Mouse (Mus musculus) liver, embryonic 16.5 days (tissue): Measurements from ENCODE around the gene Tmem131l. TPM values are rescaled to one million over a fixed set of nuclear protein-coding genes. Genes with fewer than 3 reads are reported as not detected.

Source experiments
- ATAC-seq: fragments of 200-750 bp; cut with Nextera tagmentation; 2 replicates; pipeline ENCODE4 v1.8.0; 2017; ENCODE audit warnings: low read depth, mild to moderate bottlenecking, moderate number of reproducible peaks, moderate library complexity
- H3K27ac ChIP-seq: fragments of 300-500 bp; sonication (generic); 2 replicates; pipeline ENCODE4 v1.5.1; 2014; ENCODE audit warnings: mild to moderate bottlenecking, low read length
- H3K27me3 ChIP-seq: fragments of 300-500 bp; sonication (generic); 2 replicates; pipeline ENCODE4 v1.6.1; 2014; ENCODE audit warnings: low read depth, low read length, mixed read lengths; ENCODE audit not compliant: control insufficient read depth, insufficient read depth
- H3K36me3 ChIP-seq: fragments of 300-500 bp; sonication (generic); 2 replicates; pipeline ENCODE4 v1.6.1; 2014; ENCODE audit warnings: mild to moderate bottlenecking; ENCODE audit not compliant: control insufficient read depth, insufficient read depth
- H3K4me1 ChIP-seq: fragments of 300-500 bp; sonication (generic); 2 replicates; pipeline ENCODE4 v1.6.1; 2014; ENCODE audit warnings: low read depth, low read length, mixed read lengths; ENCODE audit not compliant: control insufficient read depth
- H3K4me2 ChIP-seq: fragments of 300-500 bp; sonication (generic); 2 replicates; pipeline ENCODE4 v1.6.1; 2014; ENCODE audit warnings: low read depth, low read length, mixed read lengths
- H3K4me3 ChIP-seq: fragments of 300-500 bp; sonication (generic); 2 replicates; pipeline ENCODE4 v1.5.1; 2014; ENCODE audit warnings: low read depth, mild to moderate bottlenecking, low read length
- H3K9ac ChIP-seq: fragments of 300-500 bp; sonication (generic); 2 replicates; pipeline ENCODE4 v1.6.1; 2014; ENCODE audit warnings: low read depth, low read length
- H3K9me3 ChIP-seq: fragments of 300-500 bp; sonication (generic); replicated peaks from 2 replicates; pipeline ENCODE4 v1.6.1; 2016; ENCODE audit warnings: low read length; ENCODE audit not compliant: control insufficient read depth
- WGBS: fragments of 180-500 bp; shearing (Covaris S2); extraction: QIAGEN DNeasy Blood & Tissue Kit; methylation state at CpG from one replicate; pipeline ENCODE4 v1.1.7; 2014; ENCODE audit not compliant: insufficient replicate concordance; 5-methylcytosine and 5-hydroxymethylcytosine counted together
- polyA plus RNA-seq: library from polyadenylated mRNA; unstranded; fragments of >200 nt; fragmentation: Nextera tagmentation; extraction: Ambion mirVana; gene quantifications from 2 replicates; pipeline ENCODE4 v1.2.1, GENCODE M21; 2015

Gene Tmem131l
- polyA plus RNA-seq, 1 experiment from 2014 or later = 29.8 TPM

- no peaks in the 10 kb centered on the region for H3K4me1 ChIP-seq
- no peaks in the 10 kb centered on the region for H3K9me3 ChIP-seq
- H3K4me3 ChIP-seq = no peak overlapping the region
- no peak overlapping the region for H3K4me2 ChIP-seq
- no peaks in the 10 kb centered on the region for H3K27me3 ChIP-seq
- H3K27ac ChIP-seq = no peak overlapping the region
- no peak overlapping the region for H3K9ac ChIP-seq
- H3K36me3 ChIP-seq = no peaks in the 10 kb centered on the region
- ATAC-seq = no peak
- WGBS = 50% methylated on average over 4 of the region's 4 CpGs
These were observed 35.5 kb upstream of the Tmem131l start for GRCm38 (mm10) chr3:84075516-84075915.

GRCm38 (mm10) chr3:84074777-84075176 lies 34.8 kb upstream of the Tmem131l start:
- no peak overlapping the region for H3K4me2 ChIP-seq
- no peaks in the 10 kb centered on the region for H3K9me3 ChIP-seq
- no peaks in the 10 kb centered on the region for H3K36me3 ChIP-seq
- 52% methylated on average over 2 of the region's 2 CpGs for WGBS
- no peaks in the 10 kb centered on the region for H3K27me3 ChIP-seq
- H3K4me1 ChIP-seq = no peaks in the 10 kb centered on the region
- no peak for ATAC-seq
- no peak overlapping the region for H3K4me3 ChIP-seq
- H3K9ac ChIP-seq = no peak overlapping the region
- no peak overlapping the region for H3K27ac ChIP-seq

GRCm38 (mm10) chr3:84071641-84072040 lies 31.7 kb upstream of the Tmem131l start:
- Histone ChIP-seq H3K4me2 (no peak overlapping the region), H3K36me3 (no peaks in the 10 kb centered on the region), H3K9ac (no peak overlapping the region), H3K4me1 (no peaks in the 10 kb centered on the region), H3K27me3 (no peaks in the 10 kb centered on the region), H3K4me3 (no peak overlapping the region), H3K27ac (no peak overlapping the region), H3K9me3 (no peaks in the 10 kb centered on the region)
- 6% methylated on average over 2 of the region's 2 CpGs for WGBS
- no peak for ATAC-seq

GRCm38 (mm10) chr3:84070811-84071210 lies 30.8 kb upstream of the Tmem131l start:
- Histone ChIP-seq H3K9me3 (no peaks in the 10 kb centered on the region), H3K36me3 (no peaks in the 10 kb centered on the region), H3K4me2 (no peak overlapping the region), H3K27me3 (no peaks in the 10 kb centered on the region), H3K27ac (no peak overlapping the region), H3K9ac (no peak overlapping the region), H3K4me3 (no peak overlapping the region), H3K4me1 (no peaks in the 10 kb centered on the region)
- ATAC-seq = no peak
- WGBS = 65% methylated on average over 8 of the region's 8 CpGs

GRCm38 (mm10) chr3:84068831-84069709 lies 29.1 kb upstream of the Tmem131l start:
- H3K27ac ChIP-seq = no peak overlapping the region
- 34% methylated on average over 13 of the region's 13 CpGs for WGBS

GRCm38 (mm10) chr3:84065825-84066224 lies 25.9 kb upstream of the Tmem131l start:
- Histone ChIP-seq H3K4me3 (no peak overlapping the region), H3K27me3 (no peaks in the 10 kb centered on the region), H3K4me1 (no peaks in the 10 kb centered on the region), H3K36me3 (no peaks in the 10 kb centered on the region), H3K9me3 (no peaks in the 10 kb centered on the region), H3K9ac (no peak overlapping the region), H3K27ac (no peak overlapping the region), H3K4me2 (no peak overlapping the region)
- no peak for ATAC-seq
- 47% methylated on average over 4 of the region's 4 CpGs for WGBS

More at GRCm38 (mm10) chr3:84068831-84069709, 29.1 kb upstream of the Tmem131l start:
- Histone ChIP-seq H3K4me1 (no peaks in the 10 kb centered on the region), H3K9ac (no peak overlapping the region), H3K9me3 (no peaks in the 10 kb centered on the region), H3K36me3 (no peaks in the 10 kb centered on the region), H3K4me2 (no peak overlapping the region), H3K4me3 (no peak overlapping the region), H3K27me3 (no peaks in the 10 kb centered on the region)
- no peak for ATAC-seq

- Histone ChIP-seq H3K4me2 (no peak overlapping the region), H3K4me3 (no peak overlapping the region), H3K27me3 (no peaks in the 10 kb centered on the region), H3K27ac (no peak overlapping the region), H3K4me1 (no peaks in the 10 kb centered on the region), H3K9me3 (no peaks in the 10 kb centered on the region), H3K36me3 (no peaks in the 10 kb centered on the region), H3K9ac (no peak overlapping the region)
- peak; percentile 13; the same call in 1 of the 2 replicates for ATAC-seq
- WGBS = 59% methylated on average over 2 of the region's 2 CpGs
These were observed 23.5 kb upstream of the Tmem131l start for GRCm38 (mm10) chr3:84063369-84063914.

- 52% methylated on average over 13 of the region's 13 CpGs for WGBS
These were observed 21.8 kb upstream of the Tmem131l start for GRCm38 (mm10) chr3:84061523-84062453.

More at GRCm38 (mm10) chr3:84061523-84062453, 21.8 kb upstream of the Tmem131l start:
- no peaks in the 10 kb centered on the region for H3K9me3 ChIP-seq
- H3K4me2 ChIP-seq = no peak overlapping the region
- H3K27ac ChIP-seq = no peak overlapping the region
- ATAC-seq = peak; percentile 47; the same call in 1 of the 2 replicates
- no peak overlapping the region for H3K4me3 ChIP-seq
- H3K36me3 ChIP-seq = no peaks in the 10 kb centered on the region
- no peaks in the 10 kb centered on the region for H3K27me3 ChIP-seq
- H3K9ac ChIP-seq = no peak overlapping the region
- H3K4me1 ChIP-seq = no peaks in the 10 kb centered on the region
